Mouse (Mus musculus): ENCODE measurements around the gene 4930404N11Rik. TPM values are rescaled to one million over a fixed set of nuclear protein-coding genes. Genes with fewer than 3 reads are reported as not detected.

The 4930404N11Rik gene
- polyA plus RNA-seq, 2 experiments: 0.37 to 0.43 TPM

GRCm38 (mm10) chr10:81390678-81390965 lies 25.0 kb upstream of the 4930404N11Rik start:
- Histone ChIP-seq H3K4me1 (ENCODE audit: control insufficient read depth, insufficient read depth, low read length) (peaks cover 17% of the 10 kb centered on the region), H3K27me3 (ENCODE audit: control insufficient read depth, insufficient read depth, low read length) (no peaks in the 10 kb centered on the region), H3K4me2 (replicated peaks; ENCODE audit: low read depth, low read length, severe bottlenecking) (no peak overlapping the region), H3K9me3 (ENCODE audit: control insufficient read depth, low read length) (no peaks in the 10 kb centered on the region), H3K4me3 (replicated peaks; ENCODE audit: low read length) (no peak overlapping the region), H3K9ac (ENCODE audit: low read depth, low read length, severe bottlenecking) (no peak overlapping the region), H3K27ac (replicated peaks; ENCODE audit: low read depth, low read length) (no peak overlapping the region), H3K36me3 (ENCODE audit: control insufficient read depth, insufficient read depth, low read length) (peaks cover 37% of the 10 kb centered on the region)
- ATAC-seq (ENCODE audit: low FRiP score, low read depth): no peak
- 93% methylated on average over 13 of the region's 13 CpGs for WGBS
- TF ChIP-seq POLR2A (IDR thresholded peaks at IDR 0.05; ENCODE audit: borderline replicate concordance, extremely low read depth, insufficient read depth, insufficient read length): no peak
- DNase-seq (ENCODE audit: low spot score): no peak

GRCm38 (mm10) chr10:81389801-81390677 lies 24.4 kb upstream of the 4930404N11Rik start:
- Histone ChIP-seq H3K27ac (replicated peaks; ENCODE audit: low read depth, low read length) (no peak overlapping the region), H3K9me3 (ENCODE audit: control insufficient read depth, low read length) (no peaks in the 10 kb centered on the region), H3K9ac (ENCODE audit: low read depth, low read length, severe bottlenecking) (no peak overlapping the region), H3K36me3 (ENCODE audit: control insufficient read depth, insufficient read depth, low read length) (peaks cover 38% of the 10 kb centered on the region), H3K4me2 (replicated peaks; ENCODE audit: low read depth, low read length, severe bottlenecking) (no peak overlapping the region), H3K27me3 (ENCODE audit: control insufficient read depth, insufficient read depth, low read length) (no peaks in the 10 kb centered on the region), H3K4me3 (replicated peaks; ENCODE audit: low read length) (no peak overlapping the region), H3K4me1 (ENCODE audit: control insufficient read depth, insufficient read depth, low read length) (peaks cover 23% of the 10 kb centered on the region)
- WGBS: 66% methylated on average over 22 of the region's 23 CpGs
- TF ChIP-seq POLR2A (IDR thresholded peaks at IDR 0.05; ENCODE audit: borderline replicate concordance, extremely low read depth, insufficient read depth, insufficient read length): no peak
- DNase-seq (ENCODE audit: low spot score) (no peak), ATAC-seq (ENCODE audit: low FRiP score, low read depth) (peak; percentile 51; the same call in 1 of the 2 replicates)

- peaks cover 25% of the 10 kb centered on the region for H3K4me1 ChIP-seq (ENCODE audit: control insufficient read depth, insufficient read depth, low read length)
- H3K9ac ChIP-seq (ENCODE audit: low read depth, low read length, severe bottlenecking): no peak overlapping the region
- no peak overlapping the region for H3K4me2 ChIP-seq (replicated peaks; ENCODE audit: low read depth, low read length, severe bottlenecking)
- H3K36me3 ChIP-seq (ENCODE audit: control insufficient read depth, insufficient read depth, low read length): peaks cover 38% of the 10 kb centered on the region
- H3K9me3 ChIP-seq (ENCODE audit: control insufficient read depth, low read length): no peaks in the 10 kb centered on the region
- ATAC-seq (ENCODE audit: low FRiP score, low read depth) (no peak), DNase-seq (ENCODE audit: low spot score) (no peak)
- H3K4me3 ChIP-seq (replicated peaks; ENCODE audit: low read length): no peak overlapping the region
- 69% methylated on average over 3 of the region's 3 CpGs for WGBS
- no peak for TF ChIP-seq POLR2A (IDR thresholded peaks at IDR 0.05; ENCODE audit: borderline replicate concordance, extremely low read depth, insufficient read depth, insufficient read length)
- no peaks in the 10 kb centered on the region for H3K27me3 ChIP-seq (ENCODE audit: control insufficient read depth, insufficient read depth, low read length)
- H3K27ac ChIP-seq (replicated peaks; ENCODE audit: low read depth, low read length): no peak overlapping the region
These were observed 23.8 kb upstream of the 4930404N11Rik start for GRCm38 (mm10) chr10:81389373-81389772.

- WGBS: 87% methylated on average over 5 of the region's 5 CpGs
- no peak for TF ChIP-seq POLR2A (IDR thresholded peaks at IDR 0.05; ENCODE audit: borderline replicate concordance, extremely low read depth, insufficient read depth, insufficient read length)
- H3K36me3 ChIP-seq (ENCODE audit: control insufficient read depth, insufficient read depth, low read length): peaks cover 38% of the 10 kb centered on the region
- no peaks in the 10 kb centered on the region for H3K27me3 ChIP-seq (ENCODE audit: control insufficient read depth, insufficient read depth, low read length)
- H3K4me2 ChIP-seq (replicated peaks; ENCODE audit: low read depth, low read length, severe bottlenecking): no peak within 1 kb of the TSS
- no peaks in the 10 kb centered on the region for H3K9me3 ChIP-seq (ENCODE audit: control insufficient read depth, low read length)
- H3K27ac ChIP-seq (replicated peaks; ENCODE audit: low read depth, low read length): no peak within 1 kb of the TSS
- H3K9ac ChIP-seq (ENCODE audit: low read depth, low read length, severe bottlenecking): no peak within 1 kb of the TSS
- DNase-seq (ENCODE audit: low spot score): no peak
- no peak within 1 kb of the TSS for H3K4me3 ChIP-seq (replicated peaks; ENCODE audit: low read length)
- H3K4me1 ChIP-seq (ENCODE audit: control insufficient read depth, insufficient read depth, low read length): peaks cover 20% of the 10 kb centered on the region
- no peak for ATAC-seq (ENCODE audit: low FRiP score, low read depth)
These were observed 23.0 kb upstream of the 4930404N11Rik start, which contains the start of gene Gm48552 for GRCm38 (mm10) chr10:81388505-81389055. Gene Gm48552 (plus strand): TSS chr10:81389005.

- 95% methylated on average over 19 of the region's 20 CpGs for WGBS
- TF ChIP-seq POLR2A (IDR thresholded peaks at IDR 0.05; ENCODE audit: borderline replicate concordance, extremely low read depth, insufficient read depth, insufficient read length): no peak
- DNase-seq (ENCODE audit: low spot score) (no peak), ATAC-seq (ENCODE audit: low FRiP score, low read depth) (no peak)
- Histone ChIP-seq H3K9me3 (ENCODE audit: control insufficient read depth, low read length) (no peaks in the 10 kb centered on the region), H3K9ac (ENCODE audit: low read depth, low read length, severe bottlenecking) (no peak overlapping the region), H3K27ac (replicated peaks; ENCODE audit: low read depth, low read length) (no peak overlapping the region), H3K36me3 (ENCODE audit: control insufficient read depth, insufficient read depth, low read length) (peaks cover 38% of the 10 kb centered on the region), H3K27me3 (ENCODE audit: control insufficient read depth, insufficient read depth, low read length) (no peaks in the 10 kb centered on the region), H3K4me2 (replicated peaks; ENCODE audit: low read depth, low read length, severe bottlenecking) (no peak overlapping the region), H3K4me1 (ENCODE audit: control insufficient read depth, insufficient read depth, low read length) (peaks cover 11% of the 10 kb centered on the region), H3K4me3 (replicated peaks; ENCODE audit: low read length) (no peak overlapping the region)
These were observed 22.1 kb upstream of the 4930404N11Rik start for GRCm38 (mm10) chr10:81387716-81388115.

Measured in limb, embryonic 14.5 days (tissue).